Mouse (Mus musculus): ENCODE measurements at regions not wholly inside any gene's neighbourhood (a gene's known extent, or its start where the extent isn't known, plus 50 kb on each side); places are given as distances from the start of the nearest gene placed in this dataset.

- DNase-seq (ENCODE audit: low read depth, low spot score), result no peak
These were observed 347.4 kb downstream of the Gm43517 start for GRCm38 (mm10) chr12:49732351-49732750.

- no peak for DNase-seq (ENCODE audit: low read depth, low spot score)
These were observed 352.1 kb downstream of the Gm43517 start for GRCm38 (mm10) chr12:49737100-49737499.

DNA sequence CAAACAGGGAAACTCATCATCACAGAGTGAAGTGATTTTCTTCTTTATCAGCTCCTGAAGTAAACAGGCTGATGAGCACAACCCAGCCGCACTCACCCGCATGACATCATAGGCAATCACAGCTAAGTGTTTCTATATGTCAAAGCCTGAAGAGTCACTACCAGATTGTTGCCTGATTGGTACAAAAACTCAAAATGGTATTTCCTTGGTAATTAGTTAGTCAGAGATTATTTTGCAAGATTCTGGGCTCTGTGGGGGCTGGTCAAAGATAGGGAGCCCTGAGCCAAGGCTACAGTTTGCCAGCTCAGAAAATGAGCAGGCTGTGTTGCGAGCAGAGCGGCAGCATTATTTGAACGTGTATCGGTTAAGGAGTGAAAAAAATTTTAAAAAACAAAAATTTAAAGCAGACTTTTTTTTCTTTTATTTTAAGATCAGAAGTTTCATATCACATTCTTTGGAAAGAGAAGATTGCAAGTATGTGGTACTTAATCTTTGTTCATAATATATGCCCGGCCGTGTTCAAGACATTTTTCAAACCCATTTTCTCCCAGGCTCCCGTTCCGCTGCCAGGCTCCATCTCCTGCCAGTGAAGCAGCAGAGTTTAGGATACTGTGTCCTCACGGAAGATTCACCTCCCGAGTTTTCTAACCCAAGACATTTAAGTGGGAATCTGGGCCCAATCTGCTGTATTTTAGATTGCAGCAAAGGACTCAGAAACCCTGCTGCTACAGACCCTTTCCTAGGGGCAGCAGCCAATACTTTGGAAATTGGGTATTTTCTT is 355.2 kb downstream of the Gm43517 start:
- DNase-seq (ENCODE audit: low read depth, low spot score), result no peak

- DNase-seq (ENCODE audit: low read depth, low spot score), result no peak
These were observed 358.4 kb downstream of the Gm43517 start for GRCm38 (mm10) chr12:49743402-49743801.

DNA sequence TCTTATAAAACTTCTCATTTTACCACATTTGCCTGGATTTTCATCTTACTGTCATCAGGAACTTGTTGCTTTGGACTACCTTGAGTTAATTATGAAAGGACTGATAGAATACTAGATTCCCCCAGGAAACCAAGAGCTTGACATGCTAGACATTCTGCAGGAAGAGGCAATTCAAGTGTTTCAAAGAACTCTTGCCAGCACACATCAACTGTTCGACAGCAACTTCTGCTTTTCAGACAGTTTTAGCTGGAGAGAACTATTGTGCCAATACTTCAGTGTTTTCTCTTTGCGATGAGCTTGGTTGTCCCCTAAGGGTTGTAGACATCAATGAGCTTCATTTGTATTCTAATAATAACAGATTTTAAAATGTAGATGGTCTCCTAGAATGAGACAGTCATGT is 362.1 kb downstream of the Gm43517 start:
- no peak for DNase-seq (ENCODE audit: low read depth, low spot score)

GRCm38 (mm10) chr12:49758391-49758790 is 373.4 kb downstream of the Gm43517 start:
- no peak for DNase-seq (ENCODE audit: low read depth, low spot score)

DNA sequence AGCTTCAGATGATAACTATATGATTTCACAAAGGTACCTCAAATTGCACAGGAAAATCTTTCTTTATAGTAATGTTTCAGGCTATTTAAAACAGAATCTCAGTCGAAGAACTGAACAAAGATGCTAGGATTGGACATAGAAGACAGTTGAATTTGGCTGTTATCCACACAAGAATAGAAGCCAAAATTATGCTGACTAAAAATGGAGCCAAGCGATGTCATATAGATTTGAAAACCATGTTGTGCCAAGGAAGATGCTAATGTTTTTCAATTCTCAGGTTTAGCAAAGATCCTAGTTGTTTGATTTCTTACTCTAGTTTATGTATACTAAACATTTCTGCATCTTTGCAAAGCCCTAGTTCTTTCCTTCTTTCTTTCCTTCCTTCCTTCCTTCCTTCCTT is 379.6 kb downstream of the Gm43517 start:
- DNase-seq (ENCODE audit: low read depth, low spot score), result no peak

DNA sequence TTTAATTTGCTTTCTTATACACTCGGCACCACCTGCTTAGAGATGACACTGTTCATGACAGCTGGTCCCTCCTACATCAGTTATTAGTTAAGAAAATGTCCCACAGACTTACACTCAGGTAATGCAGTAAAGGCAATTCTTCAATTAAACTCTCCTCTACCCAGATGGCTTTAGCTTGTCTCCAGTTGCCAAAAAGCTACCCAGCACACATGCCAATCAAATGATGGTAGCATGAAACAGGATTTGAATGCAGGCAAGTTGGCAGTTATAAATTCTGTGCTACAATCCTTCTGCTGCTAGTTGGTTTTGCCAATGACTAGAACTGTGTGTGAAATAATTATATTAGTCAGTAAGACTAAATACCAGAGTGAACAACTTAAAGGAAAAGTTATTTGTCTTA is 423.4 kb downstream of the Gm43517 start:
- DNase-seq (ENCODE audit: low read depth, low spot score), result no peak

DNA sequence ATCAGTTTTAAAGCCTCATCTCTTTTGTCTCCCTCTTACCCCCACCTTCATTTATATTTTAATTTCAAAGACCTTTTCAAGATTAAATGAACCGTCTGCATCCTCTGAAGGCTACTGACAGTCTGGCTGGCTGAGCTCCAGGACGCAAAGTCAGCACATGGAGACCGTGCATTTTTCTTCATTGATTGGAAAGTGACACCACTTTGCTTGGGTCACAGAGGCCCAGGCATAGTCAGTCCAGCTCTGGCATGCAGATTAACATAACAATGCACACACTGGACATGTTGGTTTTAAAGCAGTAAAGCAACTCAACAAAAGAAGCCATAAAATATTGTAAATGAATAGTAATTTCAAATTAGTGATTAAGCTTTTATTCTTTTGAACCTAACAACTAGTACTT is 429.7 kb downstream of the Gm43517 start:
- DNase-seq (ENCODE audit: low read depth, low spot score), result no peak

DNA sequence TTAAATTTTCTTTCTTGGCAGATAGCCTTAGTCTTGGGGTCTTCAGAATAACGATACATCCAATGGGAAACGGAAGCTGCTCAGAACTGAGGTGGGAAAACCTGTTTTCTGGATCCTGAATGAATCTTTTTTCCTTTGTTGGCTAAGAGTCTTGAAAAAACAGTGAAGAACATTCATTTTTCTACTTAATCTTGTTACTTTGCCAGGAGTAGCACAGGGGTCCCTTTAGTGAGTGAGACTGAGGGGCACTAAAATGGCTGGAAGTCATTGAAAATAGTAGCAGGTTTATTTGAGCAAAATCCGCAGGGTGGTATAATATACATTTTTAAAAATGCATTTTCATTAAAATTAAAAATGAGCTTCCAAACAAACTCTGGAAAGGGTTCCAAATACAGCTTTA is 442.8 kb downstream of the Gm43517 start:
- no peak for DNase-seq (ENCODE audit: low read depth, low spot score)

- no peak for DNase-seq (ENCODE audit: low read depth, low spot score)
These were observed 443.6 kb downstream of the Gm43517 start for GRCm38 (mm10) chr12:49828553-49828952.

GRCm38 (mm10) chr12:49830665-49831064 is 445.7 kb downstream of the Gm43517 start:
- no peak for DNase-seq (ENCODE audit: low read depth, low spot score)

DNA sequence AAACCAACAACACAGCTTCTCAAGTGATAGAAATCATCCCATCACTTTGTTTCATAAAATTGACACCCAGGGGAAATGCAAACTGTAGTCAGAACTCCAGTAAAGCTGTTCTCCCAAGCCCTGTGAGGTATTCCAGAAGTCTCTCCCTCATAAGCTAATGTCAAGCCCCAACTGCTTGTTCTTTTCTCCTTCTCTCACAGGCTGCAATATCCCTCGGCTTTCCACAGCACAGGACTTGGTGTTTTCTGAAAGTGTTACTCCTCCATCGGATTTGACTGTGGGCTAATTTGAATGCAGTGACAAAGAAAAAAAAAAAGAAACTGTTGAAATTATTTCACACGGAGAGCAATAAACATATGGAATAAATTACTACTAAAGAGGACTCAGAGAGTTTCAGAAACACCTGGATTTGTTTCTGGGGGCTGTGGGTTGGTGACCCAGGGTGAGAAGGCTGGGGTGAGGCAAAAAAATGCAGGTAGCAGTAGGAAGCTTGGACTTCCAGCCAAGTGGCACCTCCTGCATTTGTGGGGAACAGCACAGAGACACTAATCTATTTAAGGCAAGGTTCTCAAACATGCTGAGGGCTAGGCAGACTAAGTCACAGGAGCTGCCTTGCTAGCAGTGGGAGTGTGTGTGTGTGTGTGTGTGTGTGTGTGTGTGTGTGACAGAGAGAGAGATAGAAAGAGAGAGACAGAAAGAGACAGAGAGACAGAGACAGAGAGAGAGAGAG is 447.3 kb downstream of the Gm43517 start:
- no peak for DNase-seq (ENCODE audit: low read depth, low spot score)

DNA sequence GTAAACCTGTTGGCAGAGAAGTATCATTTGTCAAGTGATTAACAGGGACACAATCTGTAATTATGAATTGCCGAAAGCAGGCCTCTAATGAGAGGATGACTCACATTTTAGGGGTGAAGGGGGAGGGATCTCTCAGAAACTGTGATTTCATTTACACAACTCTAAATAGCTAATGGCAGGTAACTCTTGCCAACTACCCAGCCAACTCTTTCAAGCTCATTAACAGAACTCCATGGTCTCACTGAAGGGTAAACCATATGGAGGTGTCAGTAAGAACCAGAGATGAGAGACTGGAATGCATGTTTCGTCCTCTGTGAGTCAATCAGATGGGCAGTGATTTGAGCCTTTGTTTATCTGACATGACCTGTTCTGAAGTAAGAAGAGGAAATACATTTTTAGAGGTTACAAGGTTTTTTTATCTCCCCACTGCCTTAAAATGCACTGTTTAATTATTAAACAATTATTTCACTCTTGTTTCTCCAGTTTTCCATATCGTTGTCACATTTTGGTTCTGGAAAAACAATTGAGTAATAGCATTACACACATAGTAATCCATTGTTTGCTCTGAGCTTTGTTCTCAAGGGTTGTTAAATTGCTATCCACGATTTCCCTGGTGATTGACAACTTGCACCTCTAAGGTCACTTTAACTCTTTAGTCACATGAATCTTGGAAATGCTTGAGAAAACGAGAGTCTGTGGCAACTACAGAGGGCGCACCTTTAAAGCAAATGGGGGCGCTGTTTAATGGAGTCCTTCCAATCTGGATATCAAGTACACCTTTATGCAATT is 451.5 kb downstream of the Gm43517 start:
- no peak for DNase-seq (ENCODE audit: low read depth, low spot score)

DNA sequence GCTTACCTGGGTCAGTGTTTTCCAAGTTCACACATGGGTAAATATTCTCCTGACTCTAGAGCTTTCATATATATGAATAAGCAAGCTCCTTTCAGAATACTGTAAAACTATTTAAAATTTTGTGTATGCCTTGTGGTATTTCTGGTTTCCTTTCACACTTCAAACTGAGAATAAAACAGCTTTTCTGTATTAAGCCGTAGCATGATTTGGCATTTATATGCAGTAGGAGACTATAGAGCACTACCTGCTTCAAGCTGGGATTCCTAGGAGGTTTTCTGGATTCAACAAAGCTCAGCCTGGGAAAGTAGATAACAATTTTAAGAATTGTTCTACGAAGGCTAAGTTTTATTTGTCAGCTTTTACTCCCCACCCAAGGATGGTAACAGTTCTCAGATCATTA is 500.5 kb downstream of the Gm43517 start:
- no peak for DNase-seq (ENCODE audit: low read depth, low spot score)

- no peak for DNase-seq (ENCODE audit: low read depth, low spot score)
These were observed 502.3 kb downstream of the Gm43517 start for GRCm38 (mm10) chr12:49887246-49887645.

GRCm38 (mm10) chr12:49897768-49898167 is 512.8 kb downstream of the Gm43517 start:
- DNase-seq (ENCODE audit: low read depth, low spot score), result no peak

DNA sequence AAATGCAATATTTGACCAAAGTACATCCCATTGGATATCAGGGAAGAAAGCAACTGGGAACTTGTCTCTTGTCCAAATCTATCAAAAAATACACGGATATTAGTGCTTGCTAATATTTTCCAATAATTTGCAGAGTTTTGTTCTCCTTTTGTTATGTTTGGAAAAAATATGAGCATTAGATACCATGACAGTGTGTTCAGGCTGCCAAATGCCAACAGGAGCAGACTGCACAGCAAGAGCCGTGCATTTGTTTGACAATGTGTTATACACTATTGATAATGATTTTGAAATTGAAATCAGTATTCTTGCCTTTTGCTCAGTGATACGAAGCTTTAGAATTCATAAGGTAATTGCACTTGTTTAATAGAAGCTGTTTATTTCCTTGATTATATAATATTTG is 530.7 kb downstream of the Gm43517 start:
- no peak for DNase-seq (ENCODE audit: low read depth, low spot score)

DNA sequence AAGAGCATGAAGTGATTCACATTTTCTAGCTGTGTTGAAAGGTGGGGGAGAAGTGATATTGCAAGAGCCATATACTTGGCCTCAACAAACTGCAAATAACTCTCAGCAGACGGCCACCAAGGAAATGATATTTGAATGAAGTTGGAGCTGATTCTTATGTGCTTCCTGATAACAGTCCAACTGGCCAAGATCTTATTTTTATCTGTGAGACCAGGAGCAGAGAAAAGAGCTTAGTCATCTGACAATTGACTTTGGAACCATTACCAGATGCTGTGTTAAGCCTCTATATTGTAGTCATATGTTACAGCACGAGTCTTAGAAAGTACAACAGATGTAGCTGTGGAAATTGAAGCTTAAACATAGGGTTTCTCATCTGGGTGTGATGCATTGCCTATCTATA is 536.6 kb downstream of the Gm43517 start:
- no peak for DNase-seq (ENCODE audit: low read depth, low spot score)

GRCm38 (mm10) chr12:49940818-49941217 is 555.8 kb downstream of the Gm43517 start:
- no peak for DNase-seq (ENCODE audit: low read depth, low spot score)

GRCm38 (mm10) chr12:49944911-49945627 is 560.1 kb downstream of the Gm43517 start:
- DNase-seq (ENCODE audit: low read depth, low spot score), result no peak

Data from retina, postnatal 7 days (tissue).